8 mouse cellular contexts compared by ENCODE assay signal in the genomic region with DNA sequence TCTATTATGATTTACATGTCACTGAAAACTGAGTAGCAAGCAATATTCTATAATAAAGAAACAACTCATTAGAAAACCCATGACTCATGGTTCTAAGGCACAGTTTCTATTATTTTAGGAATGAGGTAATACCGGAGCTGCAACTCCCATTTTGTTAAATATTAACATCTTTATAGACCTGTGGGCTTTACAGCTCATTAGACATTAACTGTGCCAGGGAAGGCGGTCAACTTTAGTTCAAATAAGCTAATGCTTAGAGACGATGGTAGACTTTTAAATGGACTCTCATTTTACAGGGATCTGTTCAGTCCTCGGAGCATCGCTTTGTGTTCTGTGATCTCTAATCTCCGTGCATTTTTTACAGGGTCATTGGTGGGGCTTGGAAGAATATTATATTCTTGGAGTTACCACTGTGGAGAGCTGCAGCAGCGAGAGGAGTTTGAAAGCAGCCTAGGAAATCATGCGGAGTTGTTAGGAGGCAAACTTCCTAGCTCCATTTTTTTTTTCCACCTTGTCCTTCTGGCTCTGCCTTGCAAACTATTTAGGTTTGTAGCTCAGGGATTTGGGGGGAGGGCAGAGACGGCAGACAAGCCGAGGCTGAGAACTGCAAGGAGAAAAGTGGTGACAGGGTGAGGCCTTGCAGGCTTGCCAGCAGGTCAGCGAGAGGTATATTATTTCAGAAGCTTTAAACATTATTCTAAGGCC.
DNase-seq lines count a peak whose midpoint lies in the region; ATAC-seq and TF ChIP-seq lines count a peak whose summit lies in the region.

No protein-coding gene starts in this region.

- no peaks in the 10 kb centered on the region for H3K27me3 ChIP-seq in kidney, embryonic 15.5 days
- H3K27me3 ChIP-seq in midbrain, embryonic 14.5 days (ENCODE audit: control insufficient read depth, insufficient read depth, low read length) = no peaks in the 10 kb centered on the region

- WGBS in kidney, embryonic 15.5 days = 23% methylated on average over 11 of the region's 11 CpGs
- 37% methylated on average over 11 of the region's 11 CpGs for WGBS in midbrain, embryonic 14.5 days

- H3K9ac ChIP-seq in kidney, embryonic 15.5 days = no peak overlapping the region
- no peak overlapping the region; the same call in 1 of the 2 replicates for H3K9ac ChIP-seq in midbrain, embryonic 14.5 days (replicated peaks; ENCODE audit: low read length)

- H3K9me3 ChIP-seq in kidney, embryonic 15.5 days (replicated peaks) = no peaks in the 10 kb centered on the region
- H3K9me3 ChIP-seq in midbrain, embryonic 14.5 days (ENCODE audit: control insufficient read depth, low read length) = no peaks in the 10 kb centered on the region

- H3K4me3 ChIP-seq in kidney, embryonic 15.5 days (replicated peaks) = no peak overlapping the region
- H3K4me3 ChIP-seq in midbrain, embryonic 14.5 days (replicated peaks; ENCODE audit: low read depth, low read length) = no peak overlapping the region
- no peak overlapping the region for H3K4me3 ChIP-seq in layer of hippocampus, adult 2 months

- peak overlapping the region; percentile 49 for H3K4me2 ChIP-seq in kidney, embryonic 15.5 days
- no peak overlapping the region for H3K4me2 ChIP-seq in midbrain, embryonic 14.5 days (ENCODE audit: low read length)

- DNase-seq in urinary bladder, adult 2 months (ENCODE audit: low spot score) = peak; percentile 21
- DNase-seq in urinary bladder, postnatal 10 days (ENCODE audit: low spot score) = no peak
- DNase-seq in gastrocnemius, postnatal 10 days = peak; percentile 7
- DNase-seq in midbrain, embryonic 14.5 days = peak; percentile 17
- no peak for DNase-seq in layer of hippocampus, adult 2 months (ENCODE audit: low spot score in 2 of 2)
- no peak for DNase-seq in frontal cortex, postnatal 10 days (ENCODE audit: low spot score in 2 of 2)

- H3K4me1 ChIP-seq in kidney, embryonic 15.5 days = peaks cover 21% of the 10 kb centered on the region
- peaks cover 7% of the 10 kb centered on the region; the same call in 1 of the 2 replicates for H3K4me1 ChIP-seq in midbrain, embryonic 14.5 days (ENCODE audit: control insufficient read depth, insufficient read depth, low read length)

- no peaks in the 10 kb centered on the region for H3K36me3 ChIP-seq in kidney, embryonic 15.5 days
- no peaks in the 10 kb centered on the region for H3K36me3 ChIP-seq in midbrain, embryonic 14.5 days (ENCODE audit: control insufficient read depth, insufficient read depth, low read length)

- peak overlapping the region; percentile 95 for H3K27ac ChIP-seq in kidney, embryonic 15.5 days
- H3K27ac ChIP-seq in midbrain, embryonic 14.5 days (replicated peaks; ENCODE audit: low read depth, low read length) = no peak overlapping the region
- no peak overlapping the region for H3K27ac ChIP-seq in layer of hippocampus, adult 2 months

- ATAC-seq in kidney, embryonic 15.5 days (replicated peaks; ENCODE audit: low FRiP score) = peak; percentile 87
- ATAC-seq in midbrain, embryonic 14.5 days (ENCODE audit: low FRiP score, low TSS enrichment) = no peak
- no peak for ATAC-seq in erythroid progenitor cell, adult 5-6 weeks (replicated peaks; ENCODE audit: low FRiP score, poor library complexity, severe bottlenecking)

- no peak for TF ChIP-seq CTCF in layer of hippocampus, adult 2 months (conservative IDR thresholded peaks at IDR 0.05)

Comparison
In these comparisons a context has a peak if more than half of its experiments do, and no peak if none do; other contexts are left out.
1. DNase-seq: peak in urinary bladder, adult 2 months (single experiment), gastrocnemius, postnatal 10 days (single experiment) and midbrain, embryonic 14.5 days (single experiment); none in urinary bladder, postnatal 10 days (single experiment), layer of hippocampus, adult 2 months (0 of 2) and frontal cortex, postnatal 10 days (0 of 2).